Mouse (Mus musculus): Measurements from ENCODE around the gene Cdk8.

DNA sequence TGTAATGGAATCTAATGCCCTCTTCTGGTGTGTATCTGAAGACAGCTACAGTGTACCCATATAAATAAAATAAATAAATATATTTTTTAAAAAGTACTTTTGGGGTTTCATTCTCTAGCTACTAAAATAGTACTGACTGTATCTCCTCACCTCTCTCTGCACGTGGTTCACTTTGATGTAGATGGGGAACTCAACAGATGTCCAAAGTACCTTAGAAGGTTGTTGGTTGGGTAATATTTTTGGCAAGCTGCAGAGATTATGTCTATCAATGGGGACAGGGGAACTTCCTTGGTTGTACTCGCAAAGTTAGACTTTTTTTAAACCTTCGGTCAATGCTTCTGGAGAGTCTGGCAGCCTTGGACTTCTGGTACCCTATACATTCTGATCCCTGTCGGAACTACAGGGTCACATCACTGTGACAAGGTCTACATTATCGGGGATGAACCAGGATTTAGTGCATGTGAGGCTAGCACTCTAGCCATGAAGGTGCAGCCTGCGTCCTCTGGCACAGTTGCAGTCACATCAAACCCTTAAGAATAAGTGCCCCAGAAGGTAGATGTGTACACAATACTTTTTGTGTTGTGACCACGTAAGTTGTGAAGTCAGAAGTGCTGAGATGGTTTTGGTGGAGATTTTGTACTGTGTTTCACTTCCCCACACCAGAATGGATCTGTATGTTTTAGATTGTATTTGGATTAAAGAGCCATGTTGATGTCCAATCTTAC is 14.8 kb downstream of the Cdk8 start:
- TF ChIP-seq CTCF (IDR thresholded peaks at IDR 0.05; ENCODE audit: control insufficient read depth, insufficient read depth, insufficient read length): no peak
- no peak for TF ChIP-seq CEBPB (IDR thresholded peaks at IDR 0.05; ENCODE audit: low read depth)
- TF ChIP-seq USF1 (IDR thresholded peaks at IDR 0.05; ENCODE audit: low read depth): no peak
- TF ChIP-seq MAX (IDR thresholded peaks at IDR 0.05): no peak
- TF ChIP-seq MYOG (IDR thresholded peaks at IDR 0.05; ENCODE audit: control insufficient read depth, extremely low read depth, insufficient read length): no peak
- no peak for TF ChIP-seq FOSL1 (IDR thresholded peaks at IDR 0.05; ENCODE audit: insufficient read depth, low read length, poor library complexity, severe bottlenecking)
- TF ChIP-seq MYOD1 (IDR thresholded peaks at IDR 0.05; ENCODE audit: control insufficient read depth, insufficient read length, low read depth): no peak

Measured in C2C12 (cell line).